Mouse (Mus musculus) gastrocnemius, adult 18-20 months (tissue): ENCODE measurements at regions not wholly inside any gene's neighbourhood (a gene's known extent, or its start where the extent isn't known, plus 50 kb on each side); places are given as distances from the start of the nearest gene placed in this dataset.

ENCODE experiments used
- DNase-seq: peaks from one replicate; pipeline ENCODE4 v3.0.0; 2021; ENCODE audit warnings: low spot score

- DNase-seq: no peak
Observed at GRCm38 (mm10) chr11:109088488-109089252, 55.5 kb downstream of the E030025P04Rik start.

GRCm38 (mm10) chr11:109081957-109082356, 62.2 kb downstream of the E030025P04Rik start:
- no peak for DNase-seq

- DNase-seq: no peak
Observed at GRCm38 (mm10) chr11:109081454-109081853, 62.7 kb downstream of the E030025P04Rik start.

GRCm38 (mm10) chr11:109080847-109081415, 63.2 kb downstream of the E030025P04Rik start:
- no peak for DNase-seq

GRCm38 (mm10) chr11:109079466-109079865, 64.7 kb downstream of the E030025P04Rik start:
- DNase-seq: no peak

- DNase-seq: no peak
Observed at GRCm38 (mm10) chr11:109076587-109077417, 67.4 kb downstream of the E030025P04Rik start.

- DNase-seq: no peak
Observed at GRCm38 (mm10) chr11:109071340-109071739, 72.8 kb downstream of the E030025P04Rik start.

- DNase-seq: no peak
Observed at GRCm38 (mm10) chr11:109070412-109070811, 73.8 kb downstream of the E030025P04Rik start.

- DNase-seq: peak; percentile 12
Observed at GRCm38 (mm10) chr11:109069326-109069709, 74.9 kb downstream of the E030025P04Rik start.

- DNase-seq: peak; percentile 9
Observed at GRCm38 (mm10) chr11:109068371-109069325, 75.5 kb downstream of the E030025P04Rik start.

- DNase-seq: no peak
Observed at GRCm38 (mm10) chr11:109067733-109068132, 76.4 kb downstream of the E030025P04Rik start.

GRCm38 (mm10) chr11:109061971-109062370, 82.2 kb downstream of the E030025P04Rik start:
- no peak for DNase-seq

GRCm38 (mm10) chr11:109060527-109060908, 83.7 kb downstream of the E030025P04Rik start:
- peak; percentile 19 for DNase-seq

- no peak for DNase-seq
Observed at GRCm38 (mm10) chr11:109059863-109060526, 84.2 kb downstream of the E030025P04Rik start.

- no peak for DNase-seq
Observed at GRCm38 (mm10) chr11:109058021-109058420, 86.1 kb downstream of the E030025P04Rik start.

GRCm38 (mm10) chr11:109048257-109049101, 95.7 kb downstream of the E030025P04Rik start:
- no peak for DNase-seq

GRCm38 (mm10) chr11:109047483-109048110, 96.6 kb downstream of the E030025P04Rik start:
- no peak for DNase-seq

GRCm38 (mm10) chr11:109046446-109046845, 97.7 kb downstream of the E030025P04Rik start:
- no peak for DNase-seq

GRCm38 (mm10) chr11:109040519-109040916, 103.7 kb downstream of the E030025P04Rik start:
- DNase-seq: no peak
